Mouse (Mus musculus) hematopoietic stem cell, adult 5-6 weeks (primary cell): ENCODE measurements around the gene Bcl10. TPM values are rescaled to one million over a fixed set of nuclear protein-coding genes. Genes with fewer than 3 reads are reported as not detected.

ENCODE experiments used
- ATAC-seq, 2 experiments: fragments of 125-278 bp in 1 of 2; replicated peaks in 1 of 2; 2 replicates each; pipeline ENCODE4 v1.8.0; 2016 to 2017; ENCODE audit warnings: inconsistent platforms in 2 of 2, mild to moderate bottlenecking in 2 of 2, moderate number of reproducible peaks in 2 of 2, low read depth in 1 of 2, moderate TSS enrichment in 1 of 2; ENCODE audit not compliant: low FRiP score in 2 of 2, poor library complexity in 2 of 2, severe bottlenecking in 2 of 2, insufficient read depth in 1 of 2, low TSS enrichment in 1 of 2
- total RNA-seq: library from RNA; stranded (forward); fragments of 172-1452, 232-1000 nt; gene quantifications from 2 replicates; pipeline ENCODE4 v1.2.3, GENCODE M21; 2017

Gene Bcl10
- total RNA-seq, 1 experiment from 2014 or later, result 56.9 TPM

GRCm38 (mm10) chr3:145939402-145939801, 16.8 kb downstream of the Bcl10 start:
- ATAC-seq, result no peak

GRCm38 (mm10) chr3:145939971-145940370, 17.4 kb downstream of the Bcl10 start:
- ATAC-seq, result no peak

DNA sequence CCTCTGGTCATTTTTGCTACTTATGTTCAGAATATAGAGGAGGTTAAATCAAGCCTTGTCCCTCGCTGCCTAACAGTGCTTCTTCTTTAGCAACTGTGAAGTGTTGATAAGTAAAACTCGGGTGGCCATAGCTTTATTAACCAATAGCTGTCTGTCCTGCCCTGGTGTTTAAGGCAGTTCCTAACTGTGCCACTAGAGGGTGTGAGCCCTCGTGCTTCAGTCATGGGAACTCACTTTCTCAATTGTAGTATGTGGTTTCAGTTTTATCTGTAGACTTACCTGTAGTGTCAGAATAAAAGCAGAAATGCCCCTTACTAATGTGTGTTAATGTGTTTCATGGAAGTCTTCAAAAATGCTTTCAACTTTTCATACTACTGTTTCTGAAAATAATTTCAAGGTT, 19.4 kb downstream of the Bcl10 start:
- peak; percentile 61 to 68 for ATAC-seq

- ATAC-seq, result no peak
These were observed 21.7 kb downstream of the Bcl10 start for GRCm38 (mm10) chr3:145944348-145944747.

- no peak for ATAC-seq
These were observed 23.3 kb downstream of the Bcl10 start for GRCm38 (mm10) chr3:145945904-145946303.

- ATAC-seq, result no peak
These were observed 24.1 kb downstream of the Bcl10 start for GRCm38 (mm10) chr3:145946654-145947053.

- no peak for ATAC-seq
These were observed 25.1 kb downstream of the Bcl10 start for GRCm38 (mm10) chr3:145947539-145948204.

GRCm38 (mm10) chr3:145950034-145950814, 27.6 kb downstream of the Bcl10 start:
- peak; percentile 48 to 70 for ATAC-seq

- no peak for ATAC-seq
These were observed 28.2 kb downstream of the Bcl10 start for GRCm38 (mm10) chr3:145950815-145951130.

DNA sequence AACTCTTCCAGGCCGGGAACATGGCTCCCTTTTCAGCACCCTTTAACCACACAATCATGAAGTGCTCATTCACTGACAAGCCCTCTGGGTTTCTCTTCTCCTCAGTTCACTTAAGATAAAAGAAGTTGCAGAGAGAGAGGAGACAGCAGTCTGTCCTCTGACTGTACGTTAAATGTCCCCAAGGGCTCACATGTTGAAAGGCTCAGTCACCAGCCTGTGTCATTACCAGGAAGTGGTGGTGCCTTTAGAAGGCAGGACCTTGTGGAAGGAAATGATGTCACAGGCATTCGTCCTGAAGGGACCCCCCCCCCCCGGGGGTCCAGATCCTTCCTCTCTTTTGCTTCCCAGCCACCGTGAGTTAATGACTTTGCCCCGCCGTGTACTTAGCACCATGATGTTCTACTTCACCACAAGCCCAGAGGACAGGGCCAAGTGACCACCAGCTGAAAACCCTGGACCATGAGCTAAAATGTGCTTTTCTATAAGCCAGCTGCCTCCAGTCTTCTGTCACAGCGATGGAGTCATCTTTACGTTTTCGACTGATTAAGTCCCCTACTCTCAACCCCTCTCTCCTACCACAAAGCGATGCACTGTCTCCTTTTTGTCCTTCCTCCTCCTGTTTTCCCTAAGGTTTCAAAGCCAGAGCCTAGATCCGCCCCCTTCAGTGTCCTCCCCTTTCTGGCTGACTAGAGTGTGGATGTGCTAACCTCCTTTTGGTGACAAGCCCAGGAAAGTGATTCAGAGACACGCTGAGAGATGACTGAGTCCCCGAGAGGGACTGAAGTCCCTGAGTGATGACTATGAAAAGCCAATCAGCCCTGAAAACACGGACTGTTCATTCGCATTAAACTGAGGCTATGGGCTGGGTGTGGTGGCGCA, 28.9 kb downstream of the Bcl10 start:
- ATAC-seq, result peak; percentile 55 to 71

GRCm38 (mm10) chr3:145952945-145953344, 30.3 kb downstream of the Bcl10 start:
- ATAC-seq, result no peak

DNA sequence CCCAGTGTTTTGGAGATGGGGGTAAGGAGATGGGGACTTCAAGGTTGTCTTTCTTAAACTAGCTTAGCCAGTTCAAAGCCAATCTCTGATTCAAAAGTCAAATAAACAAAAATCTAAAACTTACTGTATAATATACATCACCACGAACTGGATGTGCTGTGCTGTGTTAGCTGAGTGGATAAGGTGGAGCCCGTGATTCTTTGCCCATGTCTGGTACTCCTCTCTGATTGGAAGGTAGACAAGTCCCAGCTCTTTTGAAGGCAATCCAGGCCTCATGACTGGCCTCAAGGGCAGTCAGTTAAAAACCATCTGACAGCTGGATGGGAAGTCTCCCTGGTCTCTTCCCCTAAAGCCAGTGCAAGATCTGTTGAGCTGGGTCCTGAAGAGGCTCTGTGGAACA, 30.8 kb downstream of the Bcl10 start:
- ATAC-seq, result no peak

DNA sequence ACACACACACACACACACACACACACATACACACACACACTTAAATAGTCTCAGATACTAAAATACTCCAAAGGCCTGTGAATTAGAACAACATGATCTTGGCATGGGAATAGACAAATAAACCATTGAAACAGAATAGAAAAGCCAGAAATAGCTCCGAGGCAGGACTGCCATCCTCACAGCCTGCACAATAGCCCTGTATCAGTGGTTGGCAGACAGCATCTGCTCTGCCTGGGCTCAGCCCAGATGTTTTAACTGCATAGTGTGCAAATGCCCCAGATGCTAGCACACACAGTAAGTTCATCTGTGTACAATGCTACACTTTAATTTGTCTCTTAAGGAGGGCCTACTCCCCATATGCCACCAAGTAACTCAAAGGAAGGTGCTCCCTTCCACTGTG, 37.2 kb downstream of the Bcl10 start:
- no peak for ATAC-seq

DNA sequence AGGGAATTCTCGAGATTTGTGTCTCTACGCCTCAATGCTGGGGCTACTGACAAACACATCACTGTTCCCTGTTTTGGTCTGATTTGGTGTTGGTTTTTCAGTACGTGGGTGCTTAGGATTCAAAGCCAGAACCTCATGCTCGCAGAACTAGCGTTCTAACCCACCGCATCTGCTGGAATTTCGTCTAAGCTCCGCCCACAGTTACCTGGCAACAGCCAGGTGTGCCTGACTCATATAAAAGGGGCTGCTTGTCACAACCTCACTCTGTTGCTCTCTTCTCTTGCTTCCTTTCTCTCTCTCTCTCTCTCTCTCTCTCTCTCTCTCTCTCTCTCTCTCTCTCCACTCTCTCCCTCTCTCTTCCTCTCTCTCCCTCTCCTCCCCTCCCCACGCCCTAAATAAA, 39.8 kb downstream of the Bcl10 start:
- no peak for ATAC-seq

DNA sequence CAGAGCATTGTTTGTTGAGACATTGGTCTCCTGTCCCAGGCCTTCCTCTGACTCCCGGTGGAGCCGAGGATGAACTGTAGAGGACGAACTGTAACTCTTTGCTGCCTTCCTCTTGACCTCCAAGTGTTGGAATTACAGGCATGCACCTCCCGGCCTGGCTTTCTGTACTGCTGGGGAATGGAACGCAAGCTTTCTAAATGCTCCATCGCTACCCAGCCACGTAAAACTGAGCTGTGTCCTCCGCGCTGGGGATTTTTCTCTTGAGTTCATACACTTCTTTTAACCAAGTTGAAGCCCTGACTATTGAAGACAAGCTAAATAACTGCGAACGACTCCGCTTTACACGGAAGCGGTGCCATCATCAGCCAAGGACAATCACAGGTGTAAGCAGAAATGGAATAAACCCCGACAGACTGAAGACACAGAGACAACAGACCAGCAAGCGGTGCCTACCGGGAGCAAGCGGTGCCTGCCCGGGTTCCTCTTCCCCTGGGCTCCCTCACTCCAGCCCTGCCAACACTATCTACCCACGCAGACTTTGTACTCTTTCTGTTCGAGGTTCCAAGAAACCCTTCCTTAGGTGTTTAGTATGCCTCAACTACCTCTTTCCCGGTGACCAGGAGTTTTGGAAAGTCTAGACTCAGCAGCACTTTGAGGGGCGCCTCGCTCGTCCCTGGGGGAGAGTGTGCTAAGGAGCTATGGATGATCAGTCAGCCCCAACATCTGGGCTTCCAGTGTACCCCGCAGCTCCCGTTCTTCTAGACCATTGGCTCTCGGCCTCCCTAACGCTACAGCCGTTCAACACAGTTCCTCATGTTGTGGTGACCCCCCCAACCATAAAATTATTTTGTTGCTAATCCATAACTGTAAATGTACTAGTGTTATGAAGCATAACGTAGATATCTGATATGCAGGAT, 40.8 kb downstream of the Bcl10 start:
- peak; percentile 50 to 57 for ATAC-seq

DNA sequence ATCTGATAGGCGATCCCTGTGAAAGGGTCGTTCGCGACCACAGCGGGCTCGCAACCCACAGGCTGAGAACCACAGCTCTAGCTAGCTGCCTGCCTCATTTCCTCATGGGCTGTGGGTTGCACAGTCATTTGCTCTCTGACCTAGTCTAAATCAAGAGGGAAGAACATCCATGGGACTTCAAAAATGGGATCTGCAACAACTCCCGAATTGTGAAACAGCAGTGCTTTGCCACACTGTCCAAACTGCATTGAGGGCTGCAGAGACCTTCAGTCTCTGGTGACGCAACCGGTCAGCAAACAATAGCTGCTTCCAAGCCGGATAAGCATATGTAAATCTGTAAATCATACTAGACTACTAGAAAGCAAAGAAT, 41.4 kb downstream of the Bcl10 start:
- ATAC-seq, result peak; percentile 88 to 90

DNA sequence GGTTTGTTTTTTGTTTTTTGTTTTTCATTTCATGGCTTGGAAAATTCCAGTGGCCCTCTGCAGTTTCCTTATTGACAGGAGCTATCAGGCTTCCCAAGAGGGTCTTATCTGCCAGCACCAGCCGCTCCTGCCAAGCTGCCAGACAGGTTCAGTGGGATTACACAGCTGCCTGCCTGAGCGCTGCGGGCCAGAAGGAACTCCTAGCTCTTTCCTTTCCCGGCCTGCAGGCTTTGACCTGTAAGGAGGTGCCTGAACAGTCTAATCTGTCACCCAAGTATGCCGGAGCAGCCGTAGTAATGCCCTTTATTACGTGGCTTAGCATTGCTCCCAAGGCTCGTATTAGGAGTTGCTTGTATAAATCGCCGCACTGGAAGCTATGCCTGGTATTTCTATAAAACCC, 41.9 kb downstream of the Bcl10 start:
- peak in 1 of 2 experiments; percentile 25; a peak in 1 of 4 replicates for ATAC-seq
